Mouse (Mus musculus): Measurements from ENCODE around the gene Mta3.
A peak's percentile ranks its signal among the peaks of the same experiment; 100 is the strongest.
"Not testable (repeated sequence)": the region's sequence is repeated elsewhere in the genome, so short reads cannot be mapped to it uniquely, and the experiment has no call there.

The Mta3 gene

GRCm38 (mm10) chr17:83849081-83849675 lies 143.2 kb downstream of the Mta3 start:
- DNase-seq (ENCODE audit: low read depth, low spot score): no peak

GRCm38 (mm10) chr17:83849717-83850116 lies 143.8 kb downstream of the Mta3 start:
- DNase-seq (ENCODE audit: low read depth, low spot score): no peak

GRCm38 (mm10) chr17:83850458-83850857 lies 144.5 kb downstream of the Mta3 start:
- peak; percentile 67 for DNase-seq (ENCODE audit: low read depth, low spot score)

- no peak for DNase-seq (ENCODE audit: low read depth, low spot score)
Observed at GRCm38 (mm10) chr17:83850864-83851263, 144.9 kb downstream of the Mta3 start.

- DNase-seq (ENCODE audit: low read depth, low spot score): no peak
Observed at GRCm38 (mm10) chr17:83853831-83854230, 147.9 kb downstream of the Mta3 start.

GRCm38 (mm10) chr17:83854284-83854918 lies 148.4 kb downstream of the Mta3 start:
- peak; percentile 61 for DNase-seq (ENCODE audit: low read depth, low spot score)

- DNase-seq (ENCODE audit: low read depth, low spot score): no peak
Observed at GRCm38 (mm10) chr17:83858413-83858812, 152.4 kb downstream of the Mta3 start.

- DNase-seq (ENCODE audit: low read depth, low spot score): no peak
Observed at GRCm38 (mm10) chr17:83859639-83860038, 153.7 kb downstream of the Mta3 start.

GRCm38 (mm10) chr17:83860224-83860623 lies 154.3 kb downstream of the Mta3 start:
- DNase-seq (ENCODE audit: low read depth, low spot score): no peak

GRCm38 (mm10) chr17:83860968-83861367 lies 155.0 kb downstream of the Mta3 start:
- not testable (repeated sequence) for DNase-seq (ENCODE audit: low read depth, low spot score)

- DNase-seq (ENCODE audit: low read depth, low spot score): peak; percentile 90
Observed at GRCm38 (mm10) chr17:83861444-83862133, 155.6 kb downstream of the Mta3 start.

- peak; percentile 85 for DNase-seq (ENCODE audit: low read depth, low spot score)
Observed at GRCm38 (mm10) chr17:83862134-83862881, 156.3 kb downstream of the Mta3 start.

GRCm38 (mm10) chr17:83865366-83865765 lies 159.4 kb downstream of the Mta3 start:
- DNase-seq (ENCODE audit: low read depth, low spot score): no peak

- DNase-seq (ENCODE audit: low read depth, low spot score): no peak
Observed at GRCm38 (mm10) chr17:83866582-83866981, 160.6 kb downstream of the Mta3 start.

- no peak for DNase-seq (ENCODE audit: low read depth, low spot score)
Observed at GRCm38 (mm10) chr17:83870385-83870784, 164.4 kb downstream of the Mta3 start.
